Mouse (Mus musculus) Muller cell, postnatal 12 days (primary cell): ENCODE measurements around the gene Gtpbp6.
A peak's percentile ranks its signal among the peaks of the same experiment; 100 is the strongest.
"Not testable (repeated sequence)": the region's sequence is repeated elsewhere in the genome, so short reads cannot be mapped to it uniquely, and the experiment has no call there.

Experiments used
- DNase-seq: peaks from one replicate; pipeline ENCODE4 v3.0.0-alpha.2; 2015; ENCODE audit errors: inconsistent ontology term

Gene Gtpbp6

GRCm38 (mm10) chr5:110100921-110101631 is 6.9 kb downstream of the Gtpbp6 start:
- no peak for DNase-seq

- DNase-seq, result peak; percentile 43
Measured at GRCm38 (mm10) chr5:110099656-110100580, 8.1 kb downstream of the Gtpbp6 start, which contains the start of gene Plcxd1. Plcxd1 (plus strand) TSS chr5:110099969.

GRCm38 (mm10) chr5:110098991-110099477 is 9.0 kb downstream of the Gtpbp6 start:
- DNase-seq, result no peak

GRCm38 (mm10) chr5:110094847-110095213 is 13.2 kb downstream of the Gtpbp6 start:
- no peak for DNase-seq

- peak; percentile 92 for DNase-seq
Measured at GRCm38 (mm10) chr5:110094030-110094846, 13.8 kb downstream of the Gtpbp6 start, which contains the start of gene Gm35315. Gm35315 (minus strand) TSS chr5:110094420.

GRCm38 (mm10) chr5:110091546-110091945 is 16.5 kb downstream of the Gtpbp6 start:
- no peak for DNase-seq

GRCm38 (mm10) chr5:110086161-110086866 is 21.7 kb downstream of the Gtpbp6 start:
- DNase-seq, result no peak

GRCm38 (mm10) chr5:110082961-110083360 is 25.0 kb downstream of the Gtpbp6 start:
- DNase-seq, result no peak

GRCm38 (mm10) chr5:110072413-110072812 is 35.6 kb downstream of the Gtpbp6 start, which contains the start of gene Gm17655:
Gm17655 (minus strand) TSS chr5:110072513.
- not testable (repeated sequence) for DNase-seq

- peak; percentile 89 for DNase-seq
Measured at GRCm38 (mm10) chr5:110057637-110058408, 50.2 kb downstream of the Gtpbp6 start.
